Mouse (Mus musculus): ENCODE results near the gene Ippk. TPM values are rescaled to one million over a fixed set of nuclear protein-coding genes. Genes with fewer than 3 reads are reported as not detected.

The Ippk gene
- total RNA-seq, 2 experiments from 2014 or later, result 6.5 to 19.4 TPM

DNA sequence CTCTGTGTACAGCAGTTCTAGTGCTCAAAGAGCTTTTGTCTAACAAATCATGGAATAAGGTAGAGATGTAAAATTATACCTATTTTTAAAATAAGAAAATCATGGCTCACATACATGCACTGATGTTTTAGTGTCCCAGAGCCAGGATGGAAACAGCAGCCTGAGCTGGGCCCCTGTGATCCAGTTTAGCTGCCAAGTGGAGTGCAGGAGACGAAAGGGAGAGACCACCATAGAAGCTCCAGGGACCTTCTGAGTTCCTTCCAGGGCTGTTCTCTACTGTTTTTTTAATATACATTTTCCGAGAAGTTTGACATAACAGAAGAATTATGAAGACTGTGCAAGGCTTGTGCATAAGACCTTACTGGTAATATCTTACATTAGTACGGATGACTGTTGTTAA is 56.8 kb downstream of the Ippk start:
- no peak for ATAC-seq (replicated peaks; ENCODE audit: poor library complexity, severe bottlenecking)

GRCm38 (mm10) chr13:49478851-49479374 is 57.9 kb downstream of the Ippk start:
- no peak for ATAC-seq (replicated peaks; ENCODE audit: poor library complexity, severe bottlenecking)

DNA sequence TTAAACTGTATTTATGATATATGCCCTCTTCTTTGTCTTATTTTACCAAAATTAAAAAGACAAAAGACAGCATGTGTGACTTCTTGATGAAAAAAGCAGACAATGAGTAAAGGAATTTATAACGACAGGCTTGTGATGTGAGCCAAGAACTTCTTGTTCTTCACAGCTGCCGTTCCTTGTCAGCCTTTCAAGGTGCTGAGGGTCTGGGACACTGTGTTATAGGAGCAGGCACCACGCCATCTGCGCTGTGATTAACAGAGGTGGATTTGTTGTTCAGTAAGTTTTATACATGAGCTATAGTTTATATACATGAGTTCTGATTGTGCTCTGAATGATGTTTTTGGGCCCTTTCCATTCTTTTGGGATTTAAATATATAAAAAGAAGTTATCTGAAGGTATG is 58.4 kb downstream of the Ippk start:
- ATAC-seq (replicated peaks; ENCODE audit: poor library complexity, severe bottlenecking), result no peak

GRCm38 (mm10) chr13:49480057-49480456 is 59.0 kb downstream of the Ippk start:
- ATAC-seq (replicated peaks; ENCODE audit: poor library complexity, severe bottlenecking), result no peak

DNA sequence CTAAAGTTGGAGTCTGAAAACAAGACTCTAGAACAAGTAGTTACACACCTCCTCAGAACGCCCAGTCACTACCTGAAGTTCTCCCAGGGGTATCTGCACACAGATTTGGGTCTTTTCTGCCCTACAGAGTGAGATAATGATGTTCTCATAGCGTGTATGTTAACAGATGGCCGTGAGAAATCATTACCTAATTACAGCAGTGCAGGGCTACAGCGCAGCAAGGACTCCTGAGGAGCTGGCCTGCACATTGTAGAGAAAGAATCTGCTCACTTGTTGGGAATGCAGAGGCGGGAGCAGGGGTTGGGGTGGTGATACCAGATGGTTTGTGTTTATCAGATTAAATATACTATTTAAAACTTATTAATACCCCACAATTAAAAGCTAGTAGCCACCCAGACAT is 59.5 kb downstream of the Ippk start:
- no peak for ATAC-seq (replicated peaks; ENCODE audit: poor library complexity, severe bottlenecking)

- no peak for ATAC-seq (replicated peaks; ENCODE audit: poor library complexity, severe bottlenecking)
Measured at GRCm38 (mm10) chr13:49485388-49485787, 64.3 kb downstream of the Ippk start.

DNA sequence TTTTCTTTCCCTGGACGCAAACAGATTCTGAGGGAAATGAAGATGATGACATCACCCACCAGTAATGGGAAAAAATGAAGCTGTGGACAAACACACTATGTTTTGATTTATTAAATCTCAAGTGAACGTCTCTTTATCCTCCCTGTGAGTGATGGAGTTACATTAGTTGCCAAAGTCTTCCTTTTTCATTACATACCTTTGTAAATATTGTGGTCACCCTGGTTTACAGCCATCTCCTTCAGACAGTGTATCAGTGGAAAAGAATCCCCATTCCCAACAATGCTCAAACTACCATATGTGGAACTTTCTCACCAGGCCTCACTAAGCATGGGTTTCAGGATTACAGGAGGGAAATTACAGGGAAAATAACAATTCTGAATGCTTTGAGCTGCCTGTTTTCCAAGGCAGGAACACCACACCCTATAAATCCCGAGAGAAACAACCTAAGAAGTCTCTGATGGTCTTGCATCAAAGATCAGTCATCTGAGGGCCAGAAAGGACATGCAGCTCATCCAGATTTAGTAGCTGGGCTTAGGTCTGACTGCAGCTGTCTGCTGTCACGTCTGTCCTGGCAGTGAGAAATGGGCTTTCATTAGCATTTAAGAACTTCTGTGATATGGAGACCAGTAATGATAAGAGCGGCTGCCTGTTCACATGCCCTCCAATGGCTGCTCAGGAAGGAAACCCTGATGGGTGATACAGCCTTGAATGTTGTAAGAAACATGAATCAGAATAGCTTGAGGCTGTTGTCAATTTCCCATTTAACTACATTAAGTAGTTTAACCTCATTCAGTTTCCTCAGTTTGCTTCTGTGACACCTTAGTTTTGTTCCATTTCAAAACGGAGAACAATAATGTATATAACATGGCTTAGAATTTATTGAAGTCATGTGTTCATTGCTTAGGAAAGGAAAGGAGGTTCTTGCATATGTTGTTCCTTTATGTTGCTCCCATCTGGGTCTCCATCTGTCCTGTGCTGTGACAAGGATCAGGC is 71.6 kb downstream of the Ippk start, which contains the start of gene Tes3-ps:
Gene Tes3-ps (plus strand): TSS at position 943 of the 993 bp plus-strand sequence.
- no peak for ATAC-seq (replicated peaks; ENCODE audit: poor library complexity, severe bottlenecking)

GRCm38 (mm10) chr13:49504510-49504909 is 83.5 kb downstream of the Ippk start, which contains the start of gene Ecm2:
Ecm2 (plus strand) TSS chr13:49504810.
- ATAC-seq (replicated peaks; ENCODE audit: poor library complexity, severe bottlenecking), result no peak

- no peak for ATAC-seq (replicated peaks; ENCODE audit: poor library complexity, severe bottlenecking)
Measured at GRCm38 (mm10) chr13:49505776-49506175, 84.7 kb downstream of the Ippk start.

GRCm38 (mm10) chr13:49507176-49507575 is 86.1 kb downstream of the Ippk start:
- no peak for ATAC-seq (replicated peaks; ENCODE audit: poor library complexity, severe bottlenecking)

Other genes with a start within 250 kb of the Ippk start
- gene Ninj1, start 233.8 kb upstream of the Ippk start, total RNA-seq (2014; fragmentation: Nextera tagmentation), result 52.5 and 96.9 TPM in 2 replicates
- gene Ninj1, start 233.8 kb upstream of the Ippk start, total RNA-seq (2017), result 44.6 and 48.6 TPM in 2 replicates
- gene Card19, start 205.2 kb upstream of the Ippk start, total RNA-seq (2014; fragmentation: Nextera tagmentation), result 24.3 and 26.4 TPM in 2 replicates
- 22.3 and 22.4 TPM in 2 replicates for gene Card19, start 205.2 kb upstream of the Ippk start, total RNA-seq (2017)
- 6.8 and 9.0 TPM in 2 replicates for gene Susd3, start 172.5 kb upstream of the Ippk start, total RNA-seq (2014; fragmentation: Nextera tagmentation)
- 3.0 and 5.7 TPM in 2 replicates for gene Susd3, start 172.5 kb upstream of the Ippk start, total RNA-seq (2017)
- 6.6 and 7.0 TPM in 2 replicates for gene Fgd3, start 100.9 kb upstream of the Ippk start, total RNA-seq (2014; fragmentation: Nextera tagmentation)
- gene Fgd3, start 100.9 kb upstream of the Ippk start, total RNA-seq (2017), result 6.2 and 8.9 TPM in 2 replicates
- 13.8 and 13.9 TPM in 2 replicates for gene Bicd2, start 79.7 kb upstream of the Ippk start, total RNA-seq (2014; fragmentation: Nextera tagmentation)
- gene Bicd2, start 79.7 kb upstream of the Ippk start, total RNA-seq (2017), result 20.6 and 22.8 TPM in 2 replicates
- 0.28 and 1.0 TPM in 2 replicates for gene Tes3-ps, start 72.1 kb downstream of the Ippk start, total RNA-seq (2014; fragmentation: Nextera tagmentation)
- gene Tes3-ps, start 72.1 kb downstream of the Ippk start, total RNA-seq (2017), result 3.1 and 5.6 TPM in 2 replicates
- 0.17 TPM in 1 of 2 replicates, not detected in the other for gene Ecm2, start 83.6 kb downstream of the Ippk start, total RNA-seq (2014; fragmentation: Nextera tagmentation)
- 0.26 TPM in 1 of 2 replicates, not detected in the other for gene Ecm2, start 83.6 kb downstream of the Ippk start, total RNA-seq (2017)
- not detected in 2 replicates for gene Aspn, start 123.2 kb downstream of the Ippk start, total RNA-seq (2014; fragmentation: Nextera tagmentation)
- gene Aspn, start 123.2 kb downstream of the Ippk start, total RNA-seq (2017), result not detected in 2 replicates
- gene Omd, start 161.2 kb downstream of the Ippk start, total RNA-seq (2014; fragmentation: Nextera tagmentation), result not detected in 2 replicates
- not detected in 2 replicates for gene Omd, start 161.2 kb downstream of the Ippk start, total RNA-seq (2017)
- gene Ogn, start 186.8 kb downstream of the Ippk start, total RNA-seq (2014; fragmentation: Nextera tagmentation), result not detected in 2 replicates
- gene Ogn, start 186.8 kb downstream of the Ippk start, total RNA-seq (2017), result 0.56 TPM in 1 of 2 replicates, not detected in the other
- gene Cenpp, start 231.5 kb downstream of the Ippk start, total RNA-seq (2014; fragmentation: Nextera tagmentation), result 23.0 and 27.6 TPM in 2 replicates
- 41.8 and 46.5 TPM in 2 replicates for gene Cenpp, start 231.5 kb downstream of the Ippk start, total RNA-seq (2017)
- 37.6 and 37.7 TPM in 2 replicates for gene Nol8, start 231.8 kb downstream of the Ippk start, total RNA-seq (2014; fragmentation: Nextera tagmentation)
- 45.2 and 48.8 TPM in 2 replicates for gene Nol8, start 231.8 kb downstream of the Ippk start, total RNA-seq (2017)